ENCODE assay signal across 7 mouse cellular contexts in genomic region chr4:133201006-133201771, GRCm38 (mm10). TPM values are rescaled to one million over a fixed set of nuclear protein-coding genes. Genes with fewer than 3 reads are reported as not detected.
A peak's percentile ranks its signal among the peaks of the same experiment; 100 is the strongest.
DNase-seq lines count a peak whose midpoint lies in the region; ATAC-seq lines count a peak whose summit lies in the region.

No protein-coding gene starts in this region.

- peaks cover 67% of the 10 kb centered on the region for H3K4me1 ChIP-seq in embryonic facial prominence, embryonic 12.5 days
- H3K4me1 ChIP-seq in heart, embryonic 11.5 days (ENCODE audit: control insufficient read depth, insufficient read depth, low read length): peaks cover 67% of the 10 kb centered on the region
- H3K4me1 ChIP-seq in lung, embryonic 15.5 days: peaks cover 67% of the 10 kb centered on the region

- 65% methylated on average over 8 of the region's 8 CpGs for WGBS in embryonic facial prominence, embryonic 12.5 days
- WGBS in heart, embryonic 11.5 days (ENCODE audit: insufficient replicate concordance): 68% methylated on average over 8 of the region's 8 CpGs
- 55% methylated on average over 8 of the region's 8 CpGs for WGBS in lung, embryonic 15.5 days

- H3K9ac ChIP-seq in embryonic facial prominence, embryonic 12.5 days: no peak overlapping the region
- H3K9ac ChIP-seq in heart, embryonic 11.5 days (ENCODE audit: low read depth, low read length): peak overlapping the region; percentile 36; the same call in 1 of the 2 replicates
- H3K9ac ChIP-seq in lung, embryonic 15.5 days: no peak overlapping the region

- H3K27me3 ChIP-seq in embryonic facial prominence, embryonic 12.5 days: no peaks in the 10 kb centered on the region
- H3K27me3 ChIP-seq in heart, embryonic 11.5 days (ENCODE audit: control insufficient read depth, insufficient read depth, low read length): no peaks in the 10 kb centered on the region
- H3K27me3 ChIP-seq in lung, embryonic 15.5 days: no peaks in the 10 kb centered on the region

- no peak overlapping the region for H3K4me2 ChIP-seq in embryonic facial prominence, embryonic 12.5 days (replicated peaks)
- no peak overlapping the region for H3K4me2 ChIP-seq in heart, embryonic 11.5 days
- no peak overlapping the region for H3K4me2 ChIP-seq in lung, embryonic 15.5 days

- H3K9me3 ChIP-seq in embryonic facial prominence, embryonic 12.5 days: no peaks in the 10 kb centered on the region
- no peaks in the 10 kb centered on the region for H3K9me3 ChIP-seq in heart, embryonic 11.5 days (replicated peaks; ENCODE audit: control insufficient read depth, low read length)
- no peaks in the 10 kb centered on the region for H3K9me3 ChIP-seq in lung, embryonic 15.5 days

- ATAC-seq in CD4-positive, CD25-positive, alpha-beta regulatory T cell, adult 4 months: peak; percentile 84
- no peak for ATAC-seq in embryonic facial prominence, embryonic 12.5 days (ENCODE audit: insufficient number of reproducible peaks, insufficient read depth, low FRiP score, low TSS enrichment)
- no peak; the same call in 1 of the 2 replicates for ATAC-seq in heart, embryonic 11.5 days (replicated peaks; ENCODE audit: insufficient number of reproducible peaks, low FRiP score, low TSS enrichment)
- no peak for ATAC-seq in lung, embryonic 15.5 days (ENCODE audit: borderline replicate concordance, extremely low read depth, low FRiP score, low TSS enrichment)

- DNase-seq in ZHBTc4 (ENCODE audit: low read depth, low spot score): peak; percentile 63
- DNase-seq in kidney, adult 8-10 months: peak; percentile 85 to 89
- DNase-seq in skeletal muscle tissue, adult 2 months (ENCODE audit: low read depth, low spot score): peak; percentile 69

- H3K36me3 ChIP-seq in embryonic facial prominence, embryonic 12.5 days: peaks cover 6% of the 10 kb centered on the region
- H3K36me3 ChIP-seq in heart, embryonic 11.5 days (ENCODE audit: control insufficient read depth, insufficient read depth, low read length): peaks cover 3% of the 10 kb centered on the region; the same call in 1 of the 2 replicates
- peaks cover 8% of the 10 kb centered on the region for H3K36me3 ChIP-seq in lung, embryonic 15.5 days

- H3K4me3 ChIP-seq in embryonic facial prominence, embryonic 12.5 days: no peak overlapping the region
- H3K4me3 ChIP-seq in heart, embryonic 11.5 days (ENCODE audit: low read depth, low read length): no peak overlapping the region
- H3K4me3 ChIP-seq in lung, embryonic 15.5 days: no peak overlapping the region

- peak overlapping the region; percentile 58 for H3K27ac ChIP-seq in embryonic facial prominence, embryonic 12.5 days
- peak overlapping the region; percentile 66 for H3K27ac ChIP-seq in heart, embryonic 11.5 days (ENCODE audit: low read depth, low read length)
- peak overlapping the region; percentile 57 for H3K27ac ChIP-seq in lung, embryonic 15.5 days

RNA-seq across cellular contexts. Expression of gene Cd164l2, which starts 10.7 kb away (rescaled TPM):
- polyA plus RNA-seq in CD4-positive, CD25-positive, alpha-beta regulatory T cell, adult 4 months (2017; shearing (Covaris generic)): under 1 TPM in 1 of 2 experiments, not detected in 1; 0.54 TPM
- polyA plus RNA-seq in embryonic facial prominence, embryonic 12.5 days (2016; fragmentation: Nextera tagmentation; extraction: Ambion mirVana): 2.2 and 3.7 TPM in 2 replicates
- polyA plus RNA-seq in heart, embryonic 11.5 days (2014; fragmentation: Nextera tagmentation; extraction: Ambion mirVana): 0.27 and 0.77 TPM in 2 replicates
- 8.2 and 8.5 TPM in 2 replicates for polyA plus RNA-seq in lung, embryonic 15.5 days (2015; fragmentation: Nextera tagmentation; extraction: Ambion mirVana)

RNA-seq across cellular contexts. Expression of gene Gpr3, which starts 11.1 kb away (rescaled TPM):
- not detected for polyA plus RNA-seq in CD4-positive, CD25-positive, alpha-beta regulatory T cell, adult 4 months (2017; shearing (Covaris generic))
- polyA plus RNA-seq in embryonic facial prominence, embryonic 12.5 days (2016; fragmentation: Nextera tagmentation; extraction: Ambion mirVana): 0.13 TPM in 1 of 2 replicates, not detected in the other
- 0.37 and 0.61 TPM in 2 replicates for polyA plus RNA-seq in heart, embryonic 11.5 days (2014; fragmentation: Nextera tagmentation; extraction: Ambion mirVana)
- polyA plus RNA-seq in lung, embryonic 15.5 days (2015; fragmentation: Nextera tagmentation; extraction: Ambion mirVana): 0.10 TPM in 1 of 2 replicates, not detected in the other

RNA-seq across cellular contexts. Expression of gene Map3k6, which starts 39.4 kb away (rescaled TPM):
- under 1 TPM in 1 of 2 experiments, not detected in 1; 0.62 TPM for polyA plus RNA-seq in CD4-positive, CD25-positive, alpha-beta regulatory T cell, adult 4 months (2017; shearing (Covaris generic))
- 2.6 and 2.7 TPM in 2 replicates for polyA plus RNA-seq in embryonic facial prominence, embryonic 12.5 days (2016; fragmentation: Nextera tagmentation; extraction: Ambion mirVana)
- 1.5 and 1.7 TPM in 2 replicates for polyA plus RNA-seq in heart, embryonic 11.5 days (2014; fragmentation: Nextera tagmentation; extraction: Ambion mirVana)
- 3.0 and 3.1 TPM in 2 replicates for polyA plus RNA-seq in lung, embryonic 15.5 days (2015; fragmentation: Nextera tagmentation; extraction: Ambion mirVana)
